ENCODE assay signal across 8 mouse cellular contexts in genomic region chr9:65102377-65103172, GRCm38 (mm10). TPM values are rescaled to one million over a fixed set of nuclear protein-coding genes. Genes with fewer than 3 reads are reported as not detected.
DNase-seq lines count a peak whose midpoint lies in the region; ATAC-seq lines count a peak whose summit lies in the region.

No protein-coding gene starts in this region.

- peak overlapping the region; percentile 82 for H3K4me3 ChIP-seq in lung, embryonic 16.5 days (ENCODE audit: low read length)
- peak overlapping the region; percentile 85 for H3K4me3 ChIP-seq in forebrain, embryonic 12.5 days (replicated peaks)
- H3K4me3 ChIP-seq in intestine, embryonic 16.5 days (ENCODE audit: low read length), result peak overlapping the region; percentile 83
- peak overlapping the region; percentile 85 for H3K4me3 ChIP-seq in midbrain, embryonic 16.5 days (ENCODE audit: low read depth, low read length)

- peak overlapping the region; percentile 82 for H3K9ac ChIP-seq in lung, embryonic 16.5 days (ENCODE audit: low read length)
- peak overlapping the region; percentile 81 for H3K9ac ChIP-seq in forebrain, embryonic 12.5 days
- peak overlapping the region; percentile 86 for H3K9ac ChIP-seq in intestine, embryonic 16.5 days (ENCODE audit: low read depth, low read length)
- H3K9ac ChIP-seq in midbrain, embryonic 16.5 days (ENCODE audit: low read depth, low read length), result peak overlapping the region; percentile 94

- 3% methylated on average over 36 of the region's 36 CpGs for WGBS in lung, embryonic 16.5 days
- WGBS in forebrain, embryonic 12.5 days, result 1% methylated on average over 32 of the region's 36 CpGs
- WGBS in intestine, embryonic 16.5 days, result 2% methylated on average over 36 of the region's 36 CpGs
- WGBS in midbrain, embryonic 16.5 days, result under 1% methylated on average over 34 of the region's 36 CpGs

- H3K4me1 ChIP-seq in lung, embryonic 16.5 days (replicated peaks; ENCODE audit: control insufficient read depth, insufficient read depth, low read length), result peaks cover 5% of the 10 kb centered on the region; the same call in 1 of the 2 replicates
- H3K4me1 ChIP-seq in forebrain, embryonic 12.5 days, result peaks cover 21% of the 10 kb centered on the region
- peaks cover 22% of the 10 kb centered on the region for H3K4me1 ChIP-seq in intestine, embryonic 16.5 days (ENCODE audit: control insufficient read depth, insufficient read depth, low read length)
- H3K4me1 ChIP-seq in midbrain, embryonic 16.5 days (ENCODE audit: control insufficient read depth, insufficient read depth, low read length), result peaks cover 15% of the 10 kb centered on the region

- peaks cover 6% of the 10 kb centered on the region for H3K9me3 ChIP-seq in lung, embryonic 16.5 days (ENCODE audit: control insufficient read depth, low read length)
- peaks cover 6% of the 10 kb centered on the region; the same call in 1 of the 2 replicates for H3K9me3 ChIP-seq in forebrain, embryonic 12.5 days
- 0 out of 2 replicates have a peak, but pooled peaks cover 4% of the 10 kb centered on the region for H3K9me3 ChIP-seq in intestine, embryonic 16.5 days (ENCODE audit: control insufficient read depth, low read length)
- no peaks in the 10 kb centered on the region for H3K9me3 ChIP-seq in midbrain, embryonic 16.5 days (replicated peaks; ENCODE audit: control insufficient read depth, low read length, poor library complexity, severe bottlenecking)

- peak overlapping the region; percentile 99 for H3K4me2 ChIP-seq in lung, embryonic 16.5 days (ENCODE audit: low read depth, low read length)
- peak overlapping the region; percentile 94 for H3K4me2 ChIP-seq in forebrain, embryonic 12.5 days
- peak overlapping the region; percentile 93 for H3K4me2 ChIP-seq in intestine, embryonic 16.5 days (ENCODE audit: low read depth, low read length)
- peak overlapping the region; percentile 94 for H3K4me2 ChIP-seq in midbrain, embryonic 16.5 days (ENCODE audit: low read length)

- peak overlapping the region; percentile 76 for H3K27ac ChIP-seq in lung, embryonic 16.5 days (ENCODE audit: low read length)
- peak overlapping the region; percentile 83 for H3K27ac ChIP-seq in forebrain, embryonic 12.5 days
- H3K27ac ChIP-seq in intestine, embryonic 16.5 days (ENCODE audit: low read length), result peak overlapping the region; percentile 92
- H3K27ac ChIP-seq in midbrain, embryonic 16.5 days (ENCODE audit: low read length), result peak overlapping the region; percentile 90

- no peaks in the 10 kb centered on the region for H3K27me3 ChIP-seq in lung, embryonic 16.5 days (ENCODE audit: control insufficient read depth, insufficient read depth, low read depth, low read length)
- H3K27me3 ChIP-seq in forebrain, embryonic 12.5 days, result no peaks in the 10 kb centered on the region; the same call in 1 of the 2 replicates
- no peaks in the 10 kb centered on the region for H3K27me3 ChIP-seq in intestine, embryonic 16.5 days (replicated peaks; ENCODE audit: control insufficient read depth, insufficient read depth, low read length)
- H3K27me3 ChIP-seq in midbrain, embryonic 16.5 days (ENCODE audit: control insufficient read depth, insufficient read depth, low read depth, low read length), result no peaks in the 10 kb centered on the region

- no peaks in the 10 kb centered on the region for H3K36me3 ChIP-seq in lung, embryonic 16.5 days (ENCODE audit: control insufficient read depth, insufficient read depth, low read length)
- no peaks in the 10 kb centered on the region for H3K36me3 ChIP-seq in forebrain, embryonic 12.5 days (replicated peaks)
- no peaks in the 10 kb centered on the region for H3K36me3 ChIP-seq in intestine, embryonic 16.5 days (ENCODE audit: control insufficient read depth, insufficient read depth, low read length)
- H3K36me3 ChIP-seq in midbrain, embryonic 16.5 days (ENCODE audit: control insufficient read depth, insufficient read depth, low read length), result no peaks in the 10 kb centered on the region

- DNase-seq in adrenal gland, adult (ENCODE audit: inconsistent age in 2 of 2, low spot score in 1 of 2), result peak; percentile 51 to 73
- no peak for DNase-seq in adrenal gland, adult 8-10 months
- no peak for DNase-seq in lung, postnatal 14 days

- peak; percentile 84 for ATAC-seq in lung, embryonic 16.5 days (ENCODE audit: low read depth)
- ATAC-seq in forebrain, embryonic 12.5 days (ENCODE audit: low FRiP score), result peak; percentile 84
- ATAC-seq in intestine, embryonic 16.5 days, result peak; percentile 63
- peak; percentile 59 for ATAC-seq in midbrain, embryonic 16.5 days
- ATAC-seq in megakaryocyte progenitor cell, adult 5-6 weeks (replicated peaks; ENCODE audit: poor library complexity), result no peak

RNA-seq across cellular contexts. Expression of gene Igdcc4, which starts 1.3 kb away (rescaled TPM):
- 10 to 100 TPM; 28.6 to 67.1 (median 44.5) TPM for total RNA-seq in adrenal gland, adult 8-10 months (2022)
- 11.0 and 11.3 TPM in 2 replicates for polyA plus RNA-seq in lung, embryonic 16.5 days (2015; fragmentation: Nextera tagmentation; extraction: Ambion mirVana)
- 14.1 and 14.4 TPM in 2 replicates for polyA plus RNA-seq in forebrain, embryonic 12.5 days (2016; fragmentation: Nextera tagmentation; extraction: Ambion mirVana)
- 13.0 and 14.5 TPM in 2 replicates for polyA plus RNA-seq in intestine, embryonic 16.5 days (2015; fragmentation: Nextera tagmentation; extraction: Ambion mirVana)
- polyA plus RNA-seq in midbrain, embryonic 16.5 days (2015; fragmentation: Nextera tagmentation; extraction: Ambion mirVana), result 13.4 and 15.9 TPM in 2 replicates
- 0.02 TPM in 1 of 2 replicates, not detected in the other for total RNA-seq in megakaryocyte progenitor cell, adult 5-6 weeks (2015)
- total RNA-seq in megakaryocyte progenitor cell, adult 5-6 weeks (2017), result under 0.01 and 0.07 TPM in 2 replicates

RNA-seq across cellular contexts. Expression of gene Igdcc3, which starts 38.4 kb away (rescaled TPM):
- total RNA-seq in adrenal gland, adult 8-10 months (2022), result 1 to 10 TPM in 3 of 4 experiments, under 1 TPM in 1; 0.84 to 4.0 (median 2.4) TPM
- polyA plus RNA-seq in lung, embryonic 16.5 days (2015; fragmentation: Nextera tagmentation; extraction: Ambion mirVana), result 0.85 and 1.3 TPM in 2 replicates
- 40.0 and 40.8 TPM in 2 replicates for polyA plus RNA-seq in forebrain, embryonic 12.5 days (2016; fragmentation: Nextera tagmentation; extraction: Ambion mirVana)
- 0.12 and 0.60 TPM in 2 replicates for polyA plus RNA-seq in intestine, embryonic 16.5 days (2015; fragmentation: Nextera tagmentation; extraction: Ambion mirVana)
- 8.7 and 9.1 TPM in 2 replicates for polyA plus RNA-seq in midbrain, embryonic 16.5 days (2015; fragmentation: Nextera tagmentation; extraction: Ambion mirVana)
- total RNA-seq in megakaryocyte progenitor cell, adult 5-6 weeks (2015), result not detected in 2 replicates
- not detected in 2 replicates for total RNA-seq in megakaryocyte progenitor cell, adult 5-6 weeks (2017)

Comparison
In these comparisons a context has a peak if more than half of its experiments do, and no peak if none do; other contexts are left out.
1. DNase-seq: peak in adrenal gland, adult (2 of 2); none in adrenal gland, adult 8-10 months (single experiment) and lung, postnatal 14 days (single experiment).
2. Peak in every context shown above with its lines, with median percentiles within 50 percentile points of each other: H3K27ac ChIP-seq, H3K4me2 ChIP-seq, H3K4me3 ChIP-seq and H3K9ac ChIP-seq.